Mouse (Mus musculus) megakaryocyte, embryonic 14.5 days (primary cell): ENCODE measurements around the gene Cacna1e.

Experiments used
- FLI1 ChIP-seq: IDR thresholded peaks from 2 replicates; pipeline ENCODE4 v1.6.1; 2012; ENCODE audit warnings: low read length, inconsistent platforms, mixed read lengths
- GATA1 ChIP-seq: IDR thresholded peaks from 3 replicates; pipeline ENCODE4 v1.6.1; 2012; ENCODE audit warnings: mixed read lengths, low read length, inconsistent platforms, borderline replicate concordance

DNA sequence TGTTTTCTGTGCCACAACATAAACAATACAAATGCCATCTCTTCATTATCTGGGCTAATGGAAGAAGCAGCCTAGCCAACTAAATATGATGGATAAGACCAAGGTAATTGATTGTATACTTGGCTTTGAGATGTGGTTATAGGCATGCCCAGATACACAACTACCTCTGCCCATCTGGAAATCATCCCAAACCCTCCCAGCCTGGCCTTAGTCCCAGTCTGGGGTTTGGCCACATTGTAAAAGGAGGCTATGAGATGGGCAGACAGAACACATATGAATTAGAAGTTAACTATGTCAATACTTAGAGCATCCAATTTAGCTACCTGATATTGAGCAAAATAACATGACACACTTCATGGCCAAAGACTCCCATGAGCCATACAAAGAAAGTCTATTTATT, 220.6 kb downstream of the Cacna1e start:
- TF ChIP-seq GATA1: no peak
- no peak for TF ChIP-seq FLI1
